Mouse (Mus musculus) liver, embryonic 14.5 days (tissue): ENCODE measurements around the gene Lamb3.

Source experiments
- CTCF ChIP-seq: IDR thresholded peaks from 2 replicates; pipeline ENCODE4 v1.5.1; 2016; ENCODE audit warnings: antibody characterized with exemption, low read depth, control low read depth
- EP300 ChIP-seq: IDR thresholded peaks from 2 replicates; pipeline ENCODE4 v1.6.1; 2016; ENCODE audit warnings: antibody characterized with exemption, low read depth

GRCm38 (mm10) chr1:193278414-193279045, 71.0 kb downstream of the Lamb3 start:
- TF ChIP-seq CTCF = no peak
- TF ChIP-seq EP300 = no peak
